Mouse (Mus musculus): ENCODE measurements around the gene Nrn1l. TPM values are rescaled to one million over a fixed set of nuclear protein-coding genes. Genes with fewer than 3 reads are reported as not detected.
A peak's percentile ranks its signal among the peaks of the same experiment; 100 is the strongest.

Gene Nrn1l
- polyA plus RNA-seq, 1 experiment from 2014 or later: 0.77 TPM

- Histone ChIP-seq H3K36me3 (0 out of 2 replicates have a peak, but pooled peaks cover 6% of the 10 kb centered on the region), H3K27ac (peak overlapping the region; percentile 88), H3K27me3 (no peaks in the 10 kb centered on the region), H3K4me3 (peak overlapping the region; percentile 91), H3K4me2 (peak overlapping the region; percentile 95), H3K4me1 (peaks cover 16% of the 10 kb centered on the region), H3K9me3 (no peaks in the 10 kb centered on the region), H3K9ac (peak overlapping the region; percentile 74)
- WGBS: under 1% methylated on average over 30 of the region's 30 CpGs
- ATAC-seq (ENCODE audit: borderline replicate concordance, extremely low read depth, low FRiP score, low TSS enrichment): peak; percentile 90
These were observed 43.6 kb downstream of the Nrn1l start for GRCm38 (mm10) chr8:105936866-105937475.

GRCm38 (mm10) chr8:105937496-105938305 lies 44.3 kb downstream of the Nrn1l start:
- WGBS: under 1% methylated on average over 33 of the region's 33 CpGs
- Histone ChIP-seq H3K4me1 (peaks cover 16% of the 10 kb centered on the region), H3K4me3 (peak overlapping the region; percentile 91), H3K27ac (peak overlapping the region; percentile 88), H3K9me3 (no peaks in the 10 kb centered on the region), H3K36me3 (0 out of 2 replicates have a peak, but pooled peaks cover 6% of the 10 kb centered on the region), H3K27me3 (no peaks in the 10 kb centered on the region), H3K4me2 (peak overlapping the region; percentile 95), H3K9ac (peak overlapping the region; percentile 74)
- 0 out of 2 replicates have a peak, but pooled peaks have one; percentile 9 for ATAC-seq (ENCODE audit: borderline replicate concordance, extremely low read depth, low FRiP score, low TSS enrichment)

- Histone ChIP-seq H3K4me3 (peak within 1 kb of the TSS; percentile 91), H3K4me1 (peaks cover 16% of the 10 kb centered on the region), H3K27me3 (no peaks in the 10 kb centered on the region), H3K36me3 (peaks cover 11% of the 10 kb centered on the region), H3K9me3 (no peaks in the 10 kb centered on the region), H3K9ac (peak within 1 kb of the TSS; percentile 74), H3K27ac (peak within 1 kb of the TSS; percentile 88), H3K4me2 (peak within 1 kb of the TSS; percentile 95)
- no peak for ATAC-seq (ENCODE audit: borderline replicate concordance, extremely low read depth, low FRiP score, low TSS enrichment)
- WGBS: 19% methylated on average over 4 of the region's 4 CpGs
These were observed 44.9 kb downstream of the Nrn1l start, which contains the start of gene Psmb10 for GRCm38 (mm10) chr8:105938306-105938669. Psmb10 (minus strand) TSS chr8:105938444.

- no peak for ATAC-seq (ENCODE audit: borderline replicate concordance, extremely low read depth, low FRiP score, low TSS enrichment)
- H3K4me2 ChIP-seq: no peak overlapping the region
- no peak overlapping the region for H3K9ac ChIP-seq
- peaks cover 48% of the 10 kb centered on the region for H3K36me3 ChIP-seq
- H3K9me3 ChIP-seq: no peaks in the 10 kb centered on the region
- H3K4me1 ChIP-seq: peaks cover 7% of the 10 kb centered on the region
- 92% methylated on average over 11 of the region's 11 CpGs for WGBS
- no peaks in the 10 kb centered on the region for H3K27me3 ChIP-seq
- H3K4me3 ChIP-seq: no peak overlapping the region
- H3K27ac ChIP-seq: no peak overlapping the region
These were observed 48.7 kb downstream of the Nrn1l start for GRCm38 (mm10) chr8:105942026-105942425.

- no peak for ATAC-seq (ENCODE audit: borderline replicate concordance, extremely low read depth, low FRiP score, low TSS enrichment)
- Histone ChIP-seq H3K4me3 (no peak overlapping the region), H3K36me3 (peaks cover 53% of the 10 kb centered on the region), H3K9me3 (no peaks in the 10 kb centered on the region), H3K4me2 (no peak overlapping the region), H3K27me3 (no peaks in the 10 kb centered on the region), H3K9ac (no peak overlapping the region), H3K4me1 (peaks cover 7% of the 10 kb centered on the region), H3K27ac (no peak overlapping the region)
- WGBS: 86% methylated on average over 5 of the region's 5 CpGs
These were observed 49.2 kb downstream of the Nrn1l start for GRCm38 (mm10) chr8:105942542-105942941.

GRCm38 (mm10) chr8:105943321-105943739 lies 50.0 kb downstream of the Nrn1l start, which contains the start of gene Lcat:
Lcat (minus strand) TSS chr8:105943382.
- H3K27ac ChIP-seq: no peak within 1 kb of the TSS
- peaks cover 57% of the 10 kb centered on the region for H3K36me3 ChIP-seq
- H3K9ac ChIP-seq: no peak within 1 kb of the TSS
- 72% methylated on average over 8 of the region's 8 CpGs for WGBS
- H3K4me2 ChIP-seq: no peak within 1 kb of the TSS
- no peaks in the 10 kb centered on the region for H3K27me3 ChIP-seq
- H3K4me1 ChIP-seq: peaks cover 3% of the 10 kb centered on the region; the same call in 1 of the 2 replicates
- H3K4me3 ChIP-seq: no peak within 1 kb of the TSS
- no peaks in the 10 kb centered on the region for H3K9me3 ChIP-seq
- ATAC-seq (ENCODE audit: borderline replicate concordance, extremely low read depth, low FRiP score, low TSS enrichment): no peak

Other genes with a start within 250 kb of the Nrn1l start
- gene Carmil2, start 207.3 kb upstream of the Nrn1l start, polyA plus RNA-seq (2015; fragmentation: Nextera tagmentation; extraction: Ambion mirVana): 0.77 and 1.4 TPM in 2 replicates
- 61.7 and 66.5 TPM in 2 replicates for gene Acd, start 192.5 kb upstream of the Nrn1l start, polyA plus RNA-seq (2015; fragmentation: Nextera tagmentation; extraction: Ambion mirVana)
- gene Pard6a, start 192.4 kb upstream of the Nrn1l start, polyA plus RNA-seq (2015; fragmentation: Nextera tagmentation; extraction: Ambion mirVana): 16.3 and 17.6 TPM in 2 replicates
- gene 4933405L10Rik, start 185.9 kb upstream of the Nrn1l start, polyA plus RNA-seq (2015; fragmentation: Nextera tagmentation; extraction: Ambion mirVana): 0.17 TPM in 1 of 2 replicates, not detected in the other
- 27.3 and 28.9 TPM in 2 replicates for gene Enkd1, start 185.4 kb upstream of the Nrn1l start, polyA plus RNA-seq (2015; fragmentation: Nextera tagmentation; extraction: Ambion mirVana)
- gene Gfod2, start 134.9 kb upstream of the Nrn1l start, polyA plus RNA-seq (2015; fragmentation: Nextera tagmentation; extraction: Ambion mirVana): 22.5 and 23.5 TPM in 2 replicates
- 9.9 and 12.0 TPM in 2 replicates for gene Ranbp10, start 66.2 kb upstream of the Nrn1l start, polyA plus RNA-seq (2015; fragmentation: Nextera tagmentation; extraction: Ambion mirVana)
- 1.3 and 1.5 TPM in 2 replicates for gene Tsnaxip1, start 65.8 kb upstream of the Nrn1l start, polyA plus RNA-seq (2015; fragmentation: Nextera tagmentation; extraction: Ambion mirVana)
- 45.2 and 45.4 TPM in 2 replicates for gene Cenpt, start 40.3 kb upstream of the Nrn1l start, polyA plus RNA-seq (2015; fragmentation: Nextera tagmentation; extraction: Ambion mirVana)
- 67.9 and 68.2 TPM in 2 replicates for gene Thap11, start 38.4 kb upstream of the Nrn1l start, polyA plus RNA-seq (2015; fragmentation: Nextera tagmentation; extraction: Ambion mirVana)
- 231 and 277 TPM in 2 replicates for gene Nutf2, start 33.0 kb upstream of the Nrn1l start, polyA plus RNA-seq (2015; fragmentation: Nextera tagmentation; extraction: Ambion mirVana)
- gene Edc4, start 12.7 kb upstream of the Nrn1l start, polyA plus RNA-seq (2015; fragmentation: Nextera tagmentation; extraction: Ambion mirVana): 46.5 and 50.6 TPM in 2 replicates
- 32.0 and 33.0 TPM in 2 replicates for gene Pskh1, start 6.9 kb downstream of the Nrn1l start, polyA plus RNA-seq (2015; fragmentation: Nextera tagmentation; extraction: Ambion mirVana)
- gene Ctrl, start 40.3 kb downstream of the Nrn1l start, polyA plus RNA-seq (2015; fragmentation: Nextera tagmentation; extraction: Ambion mirVana): 0.86 and 1.0 TPM in 2 replicates
- gene Psmb10, start 44.9 kb downstream of the Nrn1l start, polyA plus RNA-seq (2015; fragmentation: Nextera tagmentation; extraction: Ambion mirVana): 43.9 and 51.7 TPM in 2 replicates
- 1.2 and 1.9 TPM in 2 replicates for gene Lcat, start 49.8 kb downstream of the Nrn1l start, polyA plus RNA-seq (2015; fragmentation: Nextera tagmentation; extraction: Ambion mirVana)
- 37.1 and 37.7 TPM in 2 replicates for gene Slc12a4, start 72.5 kb downstream of the Nrn1l start, polyA plus RNA-seq (2015; fragmentation: Nextera tagmentation; extraction: Ambion mirVana)
- gene Dpep3, start 85.9 kb downstream of the Nrn1l start, polyA plus RNA-seq (2015; fragmentation: Nextera tagmentation; extraction: Ambion mirVana): not detected in 2 replicates
- 19.9 and 20.9 TPM in 2 replicates for gene Dus2, start 97.8 kb downstream of the Nrn1l start, polyA plus RNA-seq (2015; fragmentation: Nextera tagmentation; extraction: Ambion mirVana)
- 0.24 TPM in 1 of 2 replicates, not detected in the other for gene Dpep2nb, start 112.4 kb downstream of the Nrn1l start, polyA plus RNA-seq (2015; fragmentation: Nextera tagmentation; extraction: Ambion mirVana)
- 16.6 and 17.3 TPM in 2 replicates for gene Ddx28, start 118.3 kb downstream of the Nrn1l start, polyA plus RNA-seq (2015; fragmentation: Nextera tagmentation; extraction: Ambion mirVana)
- 6.6 and 8.2 TPM in 2 replicates for gene Nfatc3, start 165.3 kb downstream of the Nrn1l start, polyA plus RNA-seq (2015; fragmentation: Nextera tagmentation; extraction: Ambion mirVana)
- 43.6 and 44.1 TPM in 2 replicates for gene Esrp2, start 243.4 kb downstream of the Nrn1l start, polyA plus RNA-seq (2015; fragmentation: Nextera tagmentation; extraction: Ambion mirVana)